Mouse (Mus musculus): ENCODE measurements around the gene Dtnb.

DNA sequence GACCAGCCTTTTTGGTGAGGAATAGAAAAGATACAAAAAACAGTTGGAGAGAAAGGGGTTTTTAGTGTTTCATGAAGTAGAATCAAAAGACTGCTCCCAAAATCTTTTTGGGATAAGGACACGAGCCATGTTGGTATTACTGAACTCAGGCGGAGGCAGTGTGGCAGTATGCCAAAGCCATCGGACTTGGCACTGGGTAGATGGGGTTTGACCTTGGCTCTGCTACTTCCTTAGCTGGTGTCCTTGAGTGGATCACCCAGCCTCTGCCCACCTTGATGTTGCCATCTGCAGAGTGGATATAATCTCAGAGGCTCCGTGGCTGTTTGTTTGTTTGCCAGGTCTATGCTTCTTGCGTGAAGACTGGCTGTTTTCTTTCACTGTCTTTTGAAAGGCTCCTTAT lies 245.4 kb downstream of the Dtnb start:
- TF ChIP-seq POLR2A (IDR thresholded peaks at IDR 0.05; ENCODE audit: control insufficient read depth, extremely low read depth, insufficient read depth, low read length, poor library complexity) (no peak), CTCF (IDR thresholded peaks at IDR 0.05; ENCODE audit: borderline replicate concordance, control insufficient read depth, extremely low read depth, insufficient read depth, low read length, poor library complexity) (no peak)
